ENCODE assay signal across 9 mouse cellular contexts in the genomic region with DNA sequence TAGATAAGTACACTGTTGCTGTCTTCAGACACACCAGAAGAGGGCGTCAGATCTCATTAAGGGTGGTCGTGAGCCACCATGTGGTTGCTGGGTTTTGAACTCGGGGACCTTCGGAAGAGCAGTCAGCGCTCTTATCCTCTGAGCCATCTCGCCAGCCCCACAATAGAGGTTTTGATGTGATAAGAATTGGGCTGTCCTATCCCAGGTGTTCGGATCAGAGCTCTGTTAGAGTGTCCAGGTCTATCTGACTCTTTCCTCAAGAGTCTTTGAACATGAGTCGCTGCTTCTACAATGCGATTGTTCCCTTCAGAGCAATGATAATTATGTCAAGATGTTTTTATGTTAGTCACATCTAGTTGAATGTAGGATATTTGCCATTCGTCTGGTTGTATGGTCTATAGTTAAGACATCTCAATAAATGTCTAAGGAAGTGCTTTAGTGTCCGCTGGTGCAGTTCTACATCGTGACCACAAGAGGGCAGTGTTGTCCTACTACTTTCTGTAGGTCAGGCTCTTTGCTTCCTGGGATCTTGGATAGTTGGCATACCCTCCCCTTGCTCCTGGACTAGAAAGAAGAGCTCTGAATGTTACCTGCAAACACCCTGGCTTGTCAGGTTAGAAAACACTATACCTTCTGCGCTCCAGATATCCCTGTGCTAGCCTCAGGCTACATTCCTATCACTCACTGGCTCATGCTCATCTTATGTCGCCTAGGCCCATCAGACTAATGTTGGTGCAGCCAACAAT. TPM values are rescaled to one million over a fixed set of nuclear protein-coding genes. Genes with fewer than 3 reads are reported as not detected.
DNase-seq lines count a peak whose midpoint lies in the region; ATAC-seq and TF ChIP-seq lines count a peak whose summit lies in the region.
"Had no signal": no experiment of that assay in that cellular context is flagged by ENCODE, and none has a peak within 500 bp of the region (broad histone marks: within the 10 kb centered on the region; RNA-seq: fewer than 3 reads in every experiment).

No protein-coding gene starts in this region.

- peak; percentile 32 for DNase-seq in heart, adult 8-10 months (ENCODE audit: low spot score)
- DNase-seq in CH12.LX (ENCODE audit: extremely low read depth), result peak; percentile 52
- DNase-seq in brain, embryonic 18.5 days (ENCODE audit: low read depth, low spot score), result peak; percentile 22
- peak; percentile 37 for DNase-seq in heart, postnatal 4 days
- DNase-seq in limb, embryonic 11.5 days (ENCODE audit: low spot score), result peak; percentile 62
- no peak for DNase-seq in ovary, postnatal 36 days (ENCODE audit: low spot score)
- DNase-seq: liver, embryonic 13.5 days had no signal

- no peak overlapping the region for H3K4me2 ChIP-seq in heart, embryonic 12.5 days
- no peak overlapping the region for H3K4me2 ChIP-seq in CH12.LX (ENCODE audit: insufficient read depth, low read depth, poor library complexity, severe bottlenecking)
- H3K4me2 ChIP-seq in limb, embryonic 11.5 days (ENCODE audit: low read depth, severe bottlenecking), result no peak overlapping the region
- no peak overlapping the region for H3K4me2 ChIP-seq in neural tube, embryonic 15.5 days
- H3K4me2 ChIP-seq: liver, embryonic 13.5 days had no signal

- no peaks in the 10 kb centered on the region for H3K9me3 ChIP-seq in heart, embryonic 12.5 days (replicated peaks)
- peaks cover 6% of the 10 kb centered on the region for H3K9me3 ChIP-seq in CH12.LX (replicated peaks; ENCODE audit: low read length)
- no peaks in the 10 kb centered on the region for H3K9me3 ChIP-seq in limb, embryonic 11.5 days (ENCODE audit: control insufficient read depth, low read length)
- no peaks in the 10 kb centered on the region for H3K9me3 ChIP-seq in neural tube, embryonic 15.5 days (replicated peaks)
- H3K9me3 ChIP-seq: liver, embryonic 13.5 days had no signal

- H3K27ac ChIP-seq in heart, embryonic 12.5 days (ENCODE audit: poor library complexity, severe bottlenecking), result no peak overlapping the region
- H3K27ac ChIP-seq in CH12.LX (ENCODE audit: insufficient read depth, low read depth), result no peak overlapping the region
- no peak overlapping the region for H3K27ac ChIP-seq in limb, embryonic 11.5 days (replicated peaks; ENCODE audit: low read depth, low read length)
- no peak overlapping the region for H3K27ac ChIP-seq in neural tube, embryonic 15.5 days (replicated peaks)
- H3K27ac ChIP-seq: liver, embryonic 13.5 days had no signal

- TF ChIP-seq RAD21 in CH12.LX (IDR thresholded peaks at IDR 0.05; ENCODE audit: low read depth, low read length), result peak; percentile 93

- no peak for TF ChIP-seq EP300 in CH12.LX (IDR thresholded peaks at IDR 0.05; ENCODE audit: low read length)

- H3K9ac ChIP-seq in heart, embryonic 12.5 days, result no peak overlapping the region
- no peak overlapping the region for H3K9ac ChIP-seq in CH12.LX (ENCODE audit: insufficient read depth, low read depth)
- H3K9ac ChIP-seq in limb, embryonic 11.5 days (ENCODE audit: low read length), result no peak overlapping the region
- H3K9ac ChIP-seq in neural tube, embryonic 15.5 days (replicated peaks), result no peak overlapping the region
- H3K9ac ChIP-seq: liver, embryonic 13.5 days had no signal

- in situ Hi-C loops in CH12.LX (cut with MboI; ENCODE audit: low pct_ligation_motif_present, low pct_unique_long_range_greater_than_20kb, low sequenced_read_pairs), result loop anchor here (25.0 kb wide), 1 partner anchor 598 kb away; no protein-coding TSS in a partner anchor

- no peak overlapping the region for H3K4me3 ChIP-seq in heart, embryonic 12.5 days
- H3K4me3 ChIP-seq in CH12.LX (replicated peaks in 1 of 3; ENCODE audit: low read depth in 2 of 3, low read length in 2 of 3, poor library complexity in 1 of 3), result no peak overlapping the region
- H3K4me3 ChIP-seq in limb, embryonic 11.5 days (ENCODE audit: low read depth, low read length), result no peak overlapping the region
- no peak overlapping the region for H3K4me3 ChIP-seq in neural tube, embryonic 15.5 days (replicated peaks)
- H3K4me3 ChIP-seq: liver, embryonic 13.5 days had no signal

- dilution Hi-C loops in CH12.LX (cut with MboI; ENCODE audit: extremely low pct_ligation_motif_present, extremely low pct_unique_long_range_greater_than_20kb, low sequenced_read_pairs), result no loop called here

- TF ChIP-seq CTCF in CH12.LX (conservative IDR thresholded peaks at IDR 0.05 in 1 of 2, IDR thresholded peaks at IDR 0.05 in 1 of 2; ENCODE audit: low read depth in 2 of 2, low read length in 2 of 2), result peak; percentile 96 to 100

- no peaks in the 10 kb centered on the region for H3K36me3 ChIP-seq in heart, embryonic 12.5 days
- H3K36me3 ChIP-seq in CH12.LX (replicated peaks in 1 of 2; ENCODE audit: control insufficient read depth in 1 of 2, insufficient read depth in 1 of 2, low read length in 1 of 2), result no peaks in the 10 kb centered on the region
- H3K36me3 ChIP-seq in limb, embryonic 11.5 days (ENCODE audit: control insufficient read depth, insufficient read depth, low read length), result no peaks in the 10 kb centered on the region
- H3K36me3 ChIP-seq in neural tube, embryonic 15.5 days, result no peaks in the 10 kb centered on the region
- H3K36me3 ChIP-seq: liver, embryonic 13.5 days had no signal

- H3K79me2 ChIP-seq in CH12.LX (replicated peaks; ENCODE audit: control insufficient read depth, extremely low read depth, insufficient read depth, poor library complexity, severe bottlenecking), result no peaks in the 10 kb centered on the region; the same call in 1 of the 2 replicates

- no peak for TF ChIP-seq POLR2A in CH12.LX (IDR thresholded peaks at IDR 0.05; ENCODE audit: low read depth, low read length)

- 31% methylated on average over 14 of the region's 14 CpGs for WGBS in heart, embryonic 12.5 days
- WGBS in limb, embryonic 11.5 days, result 39% methylated on average over 14 of the region's 14 CpGs
- 40% methylated on average over 14 of the region's 14 CpGs for WGBS in neural tube, embryonic 15.5 days

- H3K27me3 ChIP-seq in heart, embryonic 12.5 days (replicated peaks), result peaks cover 29% of the 10 kb centered on the region
- H3K27me3 ChIP-seq in CH12.LX (replicated peaks), result peaks cover 68% of the 10 kb centered on the region
- no peaks in the 10 kb centered on the region for H3K27me3 ChIP-seq in limb, embryonic 11.5 days (ENCODE audit: control insufficient read depth, insufficient read depth, low read length)
- no peaks in the 10 kb centered on the region for H3K27me3 ChIP-seq in neural tube, embryonic 15.5 days (replicated peaks)
- H3K27me3 ChIP-seq: liver, embryonic 13.5 days had no signal

- no peak for ATAC-seq in heart, embryonic 12.5 days (ENCODE audit: insufficient number of reproducible peaks, low FRiP score)
- no peak for ATAC-seq in limb, embryonic 11.5 days (ENCODE audit: insufficient number of reproducible peaks, low FRiP score, low TSS enrichment, low read depth)
- peak; percentile 79 for ATAC-seq in neural tube, embryonic 15.5 days (ENCODE audit: low FRiP score)

- no peaks in the 10 kb centered on the region for H3K4me1 ChIP-seq in heart, embryonic 12.5 days (replicated peaks)
- H3K4me1 ChIP-seq in CH12.LX (ENCODE audit: control insufficient read depth in 1 of 2, insufficient read depth in 2 of 2), result no peaks in the 10 kb centered on the region
- no peaks in the 10 kb centered on the region for H3K4me1 ChIP-seq in limb, embryonic 11.5 days (ENCODE audit: control insufficient read depth, insufficient read depth, low read length)
- no peaks in the 10 kb centered on the region for H3K4me1 ChIP-seq in neural tube, embryonic 15.5 days
- H3K4me1 ChIP-seq: liver, embryonic 13.5 days had no signal

RNA-seq across cellular contexts. Expression of a gene that starts 3.8 kb away (rescaled TPM):
- not detected for total RNA-seq in heart, adult 8-10 months (2022)
- not detected in 2 replicates for polyA plus RNA-seq in heart, embryonic 12.5 days (2016; fragmentation: Nextera tagmentation; extraction: Ambion mirVana)
- total RNA-seq in CH12.LX (2012; rRNA removed) (not detected in 2 replicates), CH12.LX (2014; rRNA removed) (not detected in 2 replicates)
- polyA plus RNA-seq in CH12.LX (2012; ENCODE audit: insufficient read length, low read depth), result not detected in 2 replicates
- total RNA-seq in heart, postnatal 4 days (2021), result not detected
- polyA plus RNA-seq in limb, embryonic 11.5 days (2014; fragmentation: Nextera tagmentation; extraction: Ambion mirVana), result not detected in 2 replicates
- polyA plus RNA-seq in neural tube, embryonic 15.5 days (2015; fragmentation: Nextera tagmentation; extraction: Ambion mirVana), result not detected in 2 replicates
- polyA plus RNA-seq: liver, embryonic 13.5 days had no signal

RNA-seq across cellular contexts. Expression of a gene that starts 8.4 kb away (rescaled TPM):
- 1 to 10 TPM; 1.2 to 2.1 (median 1.7) TPM for total RNA-seq in heart, adult 8-10 months (2022)
- 0.60 and 1.1 TPM in 2 replicates for polyA plus RNA-seq in heart, embryonic 12.5 days (2016; fragmentation: Nextera tagmentation; extraction: Ambion mirVana)
- total RNA-seq in CH12.LX (2012; rRNA removed), result not detected in 2 replicates
- total RNA-seq in CH12.LX (2014; rRNA removed), result not detected in 2 replicates
- polyA plus RNA-seq in CH12.LX (2012; ENCODE audit: insufficient read length, low read depth), result not detected in 2 replicates
- under 1 TPM; 0.88 to 0.92 TPM for total RNA-seq in heart, postnatal 4 days (2021)
- 1.2 and 1.3 TPM in 2 replicates for polyA plus RNA-seq in limb, embryonic 11.5 days (2014; fragmentation: Nextera tagmentation; extraction: Ambion mirVana)
- 5.2 and 5.9 TPM in 2 replicates for polyA plus RNA-seq in neural tube, embryonic 15.5 days (2015; fragmentation: Nextera tagmentation; extraction: Ambion mirVana)

RNA-seq across cellular contexts. Expression of a gene that starts 13.8 kb away (rescaled TPM):
- total RNA-seq in heart, adult 8-10 months (2022), result not detected
- not detected in 2 replicates for polyA plus RNA-seq in heart, embryonic 12.5 days (2016; fragmentation: Nextera tagmentation; extraction: Ambion mirVana)
- total RNA-seq in CH12.LX (2012; rRNA removed) (not detected in 2 replicates), CH12.LX (2014; rRNA removed) (not detected in 2 replicates)
- polyA plus RNA-seq in CH12.LX (2012; ENCODE audit: insufficient read length, low read depth), result not detected in 2 replicates
- total RNA-seq in heart, postnatal 4 days (2021), result not detected
- not detected in 2 replicates for polyA plus RNA-seq in limb, embryonic 11.5 days (2014; fragmentation: Nextera tagmentation; extraction: Ambion mirVana)
- not detected in 2 replicates for polyA plus RNA-seq in neural tube, embryonic 15.5 days (2015; fragmentation: Nextera tagmentation; extraction: Ambion mirVana)
- polyA plus RNA-seq: liver, embryonic 13.5 days had no signal

RNA-seq across cellular contexts. Expression of a gene that starts 23.8 kb away (rescaled TPM):
- total RNA-seq in heart, adult 8-10 months (2022), result 1 to 10 TPM; 3.0 to 4.2 (median 3.2) TPM
- 6.7 and 8.1 TPM in 2 replicates for polyA plus RNA-seq in heart, embryonic 12.5 days (2016; fragmentation: Nextera tagmentation; extraction: Ambion mirVana)
- total RNA-seq in CH12.LX (2012; rRNA removed), result not detected in 2 replicates
- total RNA-seq in CH12.LX (2014; rRNA removed), result not detected in 2 replicates
- not detected in 2 replicates for polyA plus RNA-seq in CH12.LX (2012; ENCODE audit: insufficient read length, low read depth)
- 1 to 10 TPM; 2.8 to 3.7 TPM for total RNA-seq in heart, postnatal 4 days (2021)
- 16.6 and 21.3 TPM in 2 replicates for polyA plus RNA-seq in limb, embryonic 11.5 days (2014; fragmentation: Nextera tagmentation; extraction: Ambion mirVana)
- polyA plus RNA-seq in neural tube, embryonic 15.5 days (2015; fragmentation: Nextera tagmentation; extraction: Ambion mirVana), result 34.9 and 38.5 TPM in 2 replicates

RNA-seq across cellular contexts. Expression of a gene that starts 26.5 kb away (rescaled TPM):
- total RNA-seq in heart, adult 8-10 months (2022), result not detected
- polyA plus RNA-seq in heart, embryonic 12.5 days (2016; fragmentation: Nextera tagmentation; extraction: Ambion mirVana), result not detected in 2 replicates
- not detected in 2 replicates for total RNA-seq in CH12.LX (2012; rRNA removed)
- not detected in 2 replicates for total RNA-seq in CH12.LX (2014; rRNA removed)
- polyA plus RNA-seq in CH12.LX (2012; ENCODE audit: insufficient read length, low read depth), result not detected in 2 replicates
- not detected for total RNA-seq in heart, postnatal 4 days (2021)
- not detected in 2 replicates for polyA plus RNA-seq in limb, embryonic 11.5 days (2014; fragmentation: Nextera tagmentation; extraction: Ambion mirVana)
- not detected in 2 replicates for polyA plus RNA-seq in neural tube, embryonic 15.5 days (2015; fragmentation: Nextera tagmentation; extraction: Ambion mirVana)
- polyA plus RNA-seq: liver, embryonic 13.5 days had no signal
